Mouse (Mus musculus): ENCODE data around the gene Bsdc1. TPM values are rescaled to one million over a fixed set of nuclear protein-coding genes. Genes with fewer than 3 reads are reported as not detected.

The Bsdc1 gene
- polyA plus RNA-seq (2017; shearing (Covaris generic)), result 34.0 TPM

GRCm38 (mm10) chr4:129461183-129461960 lies at the start of gene Bsdc1:
TSS of gene Bsdc1 (plus strand) at chr4:129461581.

GRCm38 (mm10) chr4:129440340-129441063 lies 20.9 kb upstream of the Bsdc1 start, which contains the start of gene Zbtb8b:
TSS of gene Zbtb8b (minus strand) at chr4:129440853.

GRCm38 (mm10) chr4:129490972-129491880 lies 29.8 kb downstream of the Bsdc1 start, which contains the start of the genes Tssk3 and Fam229a:
TSS of gene Tssk3 (minus strand) at chr4:129491022.
TSS of gene Fam229a (plus strand) at chr4:129491190.

GRCm38 (mm10) chr4:129513086-129513767 lies 51.8 kb downstream of the Bsdc1 start, which contains the start of gene Marcksl1:
TSS of gene Marcksl1 (plus strand) at chr4:129513581.

Other genes starting within 250 kb of the Bsdc1 start
- gene C77080, start 200.2 kb upstream of the Bsdc1 start, polyA plus RNA-seq (2017; shearing (Covaris generic)), result 0.56 TPM
- gene Sync, start 174.0 kb upstream of the Bsdc1 start, polyA plus RNA-seq (2017; shearing (Covaris generic)), result 0.32 TPM
- gene Rbbp4, start 126.2 kb upstream of the Bsdc1 start, polyA plus RNA-seq (2017; shearing (Covaris generic)), result 328 TPM
- gene Zbtb8os, start 125.9 kb upstream of the Bsdc1 start, polyA plus RNA-seq (2017; shearing (Covaris generic)), result 66.5 TPM
- 9.9 TPM for gene Zbtb8a, start 83.5 kb upstream of the Bsdc1 start, polyA plus RNA-seq (2017; shearing (Covaris generic))
- 0.36 TPM for gene Zbtb8b, start 20.7 kb upstream of the Bsdc1 start, polyA plus RNA-seq (2017; shearing (Covaris generic))
- gene Tssk3, start 29.4 kb downstream of the Bsdc1 start, polyA plus RNA-seq (2017; shearing (Covaris generic)), result not detected
- not detected for gene Fam229a, start 29.6 kb downstream of the Bsdc1 start, polyA plus RNA-seq (2017; shearing (Covaris generic))
- 33.6 TPM for gene Marcksl1, start 52.0 kb downstream of the Bsdc1 start, polyA plus RNA-seq (2017; shearing (Covaris generic))
- gene Hdac1, start 81.1 kb downstream of the Bsdc1 start, polyA plus RNA-seq (2017; shearing (Covaris generic)), result 329 TPM
- gene Lck, start 112.1 kb downstream of the Bsdc1 start, polyA plus RNA-seq (2017; shearing (Covaris generic)), result 1,521 TPM
- gene Fam167b, start 117.0 kb downstream of the Bsdc1 start, polyA plus RNA-seq (2017; shearing (Covaris generic)), result 0.36 TPM
- 163 TPM for gene Eif3i, start 139.1 kb downstream of the Bsdc1 start, polyA plus RNA-seq (2017; shearing (Covaris generic))
- gene Tmem234, start 139.1 kb downstream of the Bsdc1 start, polyA plus RNA-seq (2017; shearing (Covaris generic)), result 227 TPM
- 7.7 TPM for gene Dcdc2b, start 152.7 kb downstream of the Bsdc1 start, polyA plus RNA-seq (2017; shearing (Covaris generic))
- gene Iqcc, start 157.5 kb downstream of the Bsdc1 start, polyA plus RNA-seq (2017; shearing (Covaris generic)), result 41.4 TPM
- 22.7 TPM for gene Ccdc28b, start 162.4 kb downstream of the Bsdc1 start, polyA plus RNA-seq (2017; shearing (Covaris generic))
- 66.2 TPM for gene Txlna, start 179.5 kb downstream of the Bsdc1 start, polyA plus RNA-seq (2017; shearing (Covaris generic))
- 19.5 TPM for gene Kpna6, start 211.2 kb downstream of the Bsdc1 start, polyA plus RNA-seq (2017; shearing (Covaris generic))
- gene Tmem39b, start 235.3 kb downstream of the Bsdc1 start, polyA plus RNA-seq (2017; shearing (Covaris generic)), result 19.5 TPM